Mouse (Mus musculus) brain, adult 2 months (tissue): ENCODE data around the gene Pla1a.
"Not testable (repeated sequence)": the region's sequence is repeated elsewhere in the genome, so short reads cannot be mapped to it uniquely, and the experiment has no call there.

Experiments
- DNase-seq: peaks from one replicate; pipeline ENCODE4 v3.0.0; 2011; ENCODE audit warnings: low read depth, low spot score

Gene Pla1a

GRCm38 (mm10) chr16:38458600-38459280 lies 25.8 kb upstream of the Pla1a start:
- DNase-seq = no peak

- peak; percentile 43 for DNase-seq
Measured at GRCm38 (mm10) chr16:38456812-38457567, 24.0 kb upstream of the Pla1a start.

DNA sequence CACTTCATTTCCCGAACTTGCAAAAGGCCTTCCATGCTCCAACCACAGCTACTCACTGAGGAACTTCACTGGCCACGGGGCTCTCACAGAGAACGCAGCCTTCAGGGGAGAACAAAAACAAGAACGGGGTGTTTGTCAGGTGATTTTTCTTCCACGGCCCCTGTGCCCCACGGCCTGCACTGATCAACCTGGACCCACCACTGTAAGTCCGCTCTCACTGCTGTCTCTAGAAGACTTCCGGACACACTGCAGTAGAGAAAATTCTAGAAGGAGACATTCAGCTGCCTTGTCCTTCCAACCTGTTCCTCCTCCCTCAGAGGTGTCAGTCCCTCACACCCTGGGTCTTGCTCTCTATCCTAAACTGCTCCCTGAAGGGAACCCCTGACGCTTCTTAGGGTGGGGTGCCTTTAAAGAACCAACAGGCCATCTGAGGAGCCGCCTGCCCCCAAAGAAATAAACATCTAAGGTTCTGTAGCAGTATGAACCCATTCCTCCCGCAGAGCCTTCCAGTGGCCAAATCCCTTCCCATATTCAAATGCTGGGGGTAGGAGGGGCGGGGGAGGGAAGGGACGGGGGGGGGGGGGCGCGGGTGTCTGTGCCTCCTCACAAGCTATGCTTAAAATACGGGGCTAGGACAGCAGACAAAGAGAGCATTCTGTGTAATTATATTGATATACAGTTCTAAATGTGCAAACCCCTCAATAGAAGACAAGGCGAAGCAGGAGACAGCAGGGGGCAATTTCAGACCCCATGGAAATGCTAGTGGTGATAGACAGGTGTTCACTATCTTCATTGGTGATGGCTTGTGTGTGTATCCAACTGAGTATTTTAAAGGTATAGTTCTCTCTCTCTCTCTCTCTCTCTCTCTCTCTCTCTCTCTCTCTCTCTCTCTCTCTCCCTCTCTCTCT lies 22.8 kb upstream of the Pla1a start, which contains the start of gene Cd80:
TSS of gene Cd80 (plus strand) at position 51 of the 908 bp plus-strand sequence.
- DNase-seq = no peak

DNA sequence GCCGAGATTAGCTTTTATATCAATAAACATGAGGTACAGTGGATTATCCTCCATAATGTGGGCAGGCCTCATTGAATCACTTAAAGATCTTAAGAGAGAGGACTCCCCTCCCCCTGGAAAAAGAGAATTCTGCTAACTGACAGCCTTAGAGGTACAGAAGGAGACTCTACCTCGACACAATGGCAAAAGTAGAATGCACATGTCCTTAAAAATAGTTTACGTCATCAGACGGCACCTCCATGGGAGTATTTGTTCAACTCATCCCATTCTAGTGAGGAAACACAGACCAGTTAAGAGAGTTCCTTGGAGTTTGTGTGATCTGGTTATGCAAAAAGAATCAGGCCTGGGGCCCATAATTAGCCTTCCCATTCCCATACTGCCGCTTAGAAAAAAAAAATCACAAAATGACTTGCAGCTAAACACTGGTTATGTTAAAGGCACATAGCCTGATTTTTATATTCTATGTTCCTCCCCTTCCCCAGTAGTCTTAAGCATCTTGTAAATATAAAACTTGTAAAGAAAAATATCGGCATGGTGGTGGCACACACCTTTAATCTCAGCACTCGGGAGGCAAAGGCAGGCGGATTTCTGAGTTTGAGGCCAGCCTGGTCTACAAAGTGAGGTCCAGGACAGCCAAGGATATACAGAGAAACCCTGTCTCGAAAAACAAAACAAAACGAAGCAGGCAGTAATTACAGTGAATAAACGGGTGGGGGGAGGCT lies 21.7 kb upstream of the Pla1a start:
- no peak for DNase-seq

DNA sequence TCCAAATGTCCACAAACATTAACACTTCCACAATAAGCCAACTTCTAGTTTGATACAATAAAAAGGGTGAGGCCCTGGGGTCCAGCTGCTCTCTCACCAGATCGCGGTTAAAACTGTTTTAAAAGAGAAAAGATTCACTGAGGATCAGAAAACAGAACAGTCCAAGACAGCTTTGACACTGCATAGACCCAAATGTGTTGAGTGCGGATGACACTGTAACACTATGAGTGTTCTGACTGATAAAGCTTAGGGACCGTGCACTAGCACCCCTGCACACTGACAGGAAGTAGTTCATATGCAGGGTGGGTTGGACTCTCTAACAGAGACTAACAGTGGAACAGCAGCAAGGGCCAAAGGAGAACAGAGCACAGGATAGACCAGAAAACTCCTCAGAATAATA lies 21.0 kb upstream of the Pla1a start:
- no peak for DNase-seq

- no peak for DNase-seq
Measured at GRCm38 (mm10) chr16:38453203-38453553, 20.2 kb upstream of the Pla1a start.

DNA sequence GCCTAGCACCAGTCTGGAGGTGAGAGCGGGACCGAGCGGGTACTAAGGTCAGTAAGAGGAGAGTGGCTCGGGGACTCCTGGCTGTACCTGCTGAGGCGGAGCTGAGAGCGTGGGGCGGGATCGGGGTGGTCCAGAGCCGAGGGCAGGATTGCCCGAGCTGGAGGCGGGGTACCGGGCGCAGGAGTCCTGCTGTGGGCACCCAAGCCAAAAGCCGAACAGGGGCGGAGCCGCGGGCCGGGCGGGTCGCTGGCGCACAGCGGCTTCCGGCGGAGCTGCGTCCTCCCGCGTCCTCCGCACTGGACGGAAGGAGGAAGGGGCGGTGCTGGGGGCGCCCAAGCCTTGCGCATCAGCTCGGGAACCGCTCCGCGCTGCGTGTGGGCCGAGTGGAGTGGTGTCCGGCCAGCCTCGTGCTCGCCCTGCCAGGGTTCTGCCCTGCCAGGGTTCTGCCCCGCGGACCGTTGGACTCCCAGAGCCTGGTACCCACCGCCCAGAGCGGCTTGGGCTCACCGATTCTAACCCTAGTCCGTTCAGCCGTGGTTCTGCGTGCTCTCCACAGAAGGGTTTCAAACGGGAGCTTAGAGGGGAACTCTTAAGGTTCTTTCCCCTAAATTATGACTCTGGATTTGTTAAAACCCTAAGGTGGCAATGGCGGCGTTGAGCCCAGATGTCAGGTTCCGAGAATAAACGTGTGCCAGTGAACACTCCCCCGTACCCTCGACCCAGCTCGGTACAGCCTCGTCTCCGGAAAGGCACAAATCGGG lies 19.7 kb upstream of the Pla1a start, which contains the start of gene Adprh:
TSS of gene Adprh (minus strand) at position 262 of the 761 bp plus-strand sequence.
- peak; percentile 96 for DNase-seq

DNA sequence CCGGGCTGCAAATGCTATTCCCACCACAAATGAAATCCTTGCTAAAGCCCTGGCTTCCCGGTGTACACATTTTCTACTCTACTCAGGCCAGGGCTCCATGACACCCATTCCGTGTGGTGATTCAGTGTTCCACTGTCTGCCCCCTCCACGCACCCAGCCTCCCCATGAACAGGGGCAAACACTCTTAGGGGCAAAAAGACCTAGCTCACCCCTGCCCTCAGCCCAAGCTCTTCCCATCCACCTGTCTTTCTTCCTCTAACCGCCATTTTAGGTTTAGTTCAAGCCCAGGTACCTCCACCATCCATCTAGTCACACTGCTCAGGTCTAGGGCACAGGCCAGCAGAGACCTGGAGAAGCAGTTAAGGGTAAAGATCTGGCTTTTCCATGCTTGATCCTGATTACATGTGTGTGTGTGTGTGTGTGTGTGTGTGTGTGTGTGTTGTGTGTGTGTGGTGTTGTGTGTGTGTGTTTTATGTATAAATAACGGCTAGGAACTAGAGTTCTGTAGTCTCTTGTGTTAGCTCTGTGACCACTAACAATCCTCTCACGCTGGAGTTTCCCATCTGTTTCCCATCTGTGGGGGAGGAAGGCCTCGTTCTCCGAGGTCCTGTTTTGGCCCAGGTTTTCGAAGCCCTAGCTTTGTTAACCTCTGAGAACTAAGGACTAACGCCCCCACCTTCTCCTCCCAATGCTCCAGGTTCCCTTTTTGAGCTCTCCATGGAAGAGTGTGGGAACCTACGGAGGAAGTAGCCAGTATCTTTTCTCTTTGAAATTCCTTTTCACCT lies 18.7 kb upstream of the Pla1a start:
- peak; percentile 52 for DNase-seq

- no peak for DNase-seq
Measured at GRCm38 (mm10) chr16:38450707-38451106, 17.8 kb upstream of the Pla1a start.

DNA sequence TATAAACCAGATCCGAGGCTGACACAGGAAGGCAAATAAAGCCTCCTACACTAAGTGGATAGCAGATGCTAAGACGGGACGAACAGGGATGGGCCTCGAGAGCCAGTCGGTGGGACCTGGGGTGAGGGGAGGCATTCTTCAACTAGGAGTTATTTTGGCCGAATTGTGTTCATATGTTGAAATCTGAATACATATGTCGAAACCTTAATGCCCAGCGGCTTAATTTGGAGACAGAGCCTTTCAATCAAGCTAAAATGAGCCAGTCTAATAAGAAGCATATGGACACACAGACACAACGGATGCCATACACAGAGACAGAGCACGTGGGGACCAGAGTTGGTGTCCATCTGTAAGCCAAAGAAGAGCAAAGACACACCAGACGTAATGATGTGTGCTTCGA lies 15.5 kb upstream of the Pla1a start:
- no peak for DNase-seq

GRCm38 (mm10) chr16:38447366-38447765 lies 14.4 kb upstream of the Pla1a start:
- DNase-seq = no peak

- not testable (repeated sequence) for DNase-seq
Measured at GRCm38 (mm10) chr16:38446141-38446540, 13.2 kb upstream of the Pla1a start.

DNA sequence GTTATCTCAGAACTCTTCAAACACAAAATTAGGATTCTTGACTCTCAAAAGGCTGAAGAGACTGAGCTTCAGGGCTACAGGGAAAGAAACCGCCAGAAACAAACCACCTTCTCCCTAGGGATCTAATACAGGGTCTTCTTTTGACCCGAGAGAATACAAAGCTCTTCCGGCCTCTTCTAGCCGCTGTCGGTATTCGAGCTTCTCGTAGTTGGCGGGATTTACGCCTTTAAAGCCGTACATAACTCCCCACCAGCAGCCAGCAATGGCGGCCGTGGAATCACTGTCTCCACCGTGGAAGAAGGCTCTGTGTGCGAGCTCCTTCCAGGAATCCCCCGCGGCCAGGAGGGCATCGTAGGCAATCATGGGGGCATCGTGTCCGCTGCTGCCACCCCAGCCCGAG lies 12.6 kb upstream of the Pla1a start:
- DNase-seq = no peak

- DNase-seq = no peak
Measured at GRCm38 (mm10) chr16:38445046-38445445, 12.1 kb upstream of the Pla1a start.

DNA sequence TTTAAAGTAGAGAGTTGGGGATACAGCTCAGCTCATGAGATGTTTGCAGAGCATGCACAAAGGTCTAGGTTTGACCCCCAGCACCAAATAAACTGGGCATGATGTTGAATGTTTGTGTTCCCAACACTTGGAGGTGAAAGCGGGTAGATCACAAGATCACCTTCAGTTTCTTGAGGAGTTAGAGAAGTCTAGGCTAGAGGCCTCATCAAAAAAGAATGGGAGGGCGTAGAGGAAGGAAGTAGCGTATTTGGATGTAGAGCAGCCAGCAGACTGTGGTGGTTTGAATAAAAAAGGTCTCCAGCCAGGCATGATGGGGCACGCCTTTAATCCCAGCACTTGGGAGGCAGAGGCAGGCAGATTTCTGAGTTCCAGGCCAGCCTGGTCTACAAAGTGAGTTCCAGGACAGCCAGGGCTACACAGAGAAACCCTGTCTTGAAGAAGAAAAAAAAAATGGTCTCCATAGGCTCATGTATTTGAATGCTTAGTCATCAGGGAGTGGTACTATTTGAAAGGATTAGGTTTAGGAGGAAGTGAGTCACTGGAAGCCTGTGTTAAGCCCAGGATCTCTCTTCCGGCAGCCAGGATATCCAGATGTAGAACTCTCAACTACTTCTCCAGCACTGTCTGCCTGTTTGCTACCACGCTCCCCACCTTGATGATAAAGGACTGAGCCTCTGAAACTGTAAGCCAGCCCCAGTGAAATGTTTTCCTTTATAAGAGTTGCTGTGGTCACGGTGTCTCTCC lies 10.9 kb upstream of the Pla1a start:
- no peak for DNase-seq

GRCm38 (mm10) chr16:38442216-38442615 lies 9.3 kb upstream of the Pla1a start:
- no peak for DNase-seq

- DNase-seq = no peak
Measured at GRCm38 (mm10) chr16:38441611-38442010, 8.7 kb upstream of the Pla1a start.

GRCm38 (mm10) chr16:38440403-38440802 lies 7.5 kb upstream of the Pla1a start:
- DNase-seq = no peak

DNA sequence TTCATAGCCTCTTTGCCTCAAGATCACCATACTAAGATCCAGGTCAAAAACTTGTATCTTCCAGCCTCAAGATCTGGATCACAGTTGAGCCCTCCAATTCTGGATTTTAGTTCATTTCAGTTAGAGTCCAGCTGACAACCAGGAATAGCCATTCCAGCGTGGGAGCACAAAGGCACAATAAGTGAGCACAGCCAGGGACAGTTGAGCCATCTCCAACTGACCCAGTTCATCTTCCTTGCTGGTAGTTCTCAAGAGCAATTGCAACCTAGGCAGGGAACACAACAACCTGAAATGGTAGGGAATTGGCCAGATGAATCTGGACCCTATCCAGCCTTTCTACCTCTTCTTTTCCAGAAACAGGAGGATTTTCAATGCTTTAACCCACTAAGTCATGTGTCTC lies 6.2 kb upstream of the Pla1a start:
- peak; percentile 64 for DNase-seq
